Mouse (Mus musculus): ENCODE results near the gene Myo5c. TPM values are rescaled to one million over a fixed set of nuclear protein-coding genes. Genes with fewer than 3 reads are reported as not detected.

Gene Myo5c
- total RNA-seq, 1 experiment from 2014 or later: 0.29 TPM

DNA sequence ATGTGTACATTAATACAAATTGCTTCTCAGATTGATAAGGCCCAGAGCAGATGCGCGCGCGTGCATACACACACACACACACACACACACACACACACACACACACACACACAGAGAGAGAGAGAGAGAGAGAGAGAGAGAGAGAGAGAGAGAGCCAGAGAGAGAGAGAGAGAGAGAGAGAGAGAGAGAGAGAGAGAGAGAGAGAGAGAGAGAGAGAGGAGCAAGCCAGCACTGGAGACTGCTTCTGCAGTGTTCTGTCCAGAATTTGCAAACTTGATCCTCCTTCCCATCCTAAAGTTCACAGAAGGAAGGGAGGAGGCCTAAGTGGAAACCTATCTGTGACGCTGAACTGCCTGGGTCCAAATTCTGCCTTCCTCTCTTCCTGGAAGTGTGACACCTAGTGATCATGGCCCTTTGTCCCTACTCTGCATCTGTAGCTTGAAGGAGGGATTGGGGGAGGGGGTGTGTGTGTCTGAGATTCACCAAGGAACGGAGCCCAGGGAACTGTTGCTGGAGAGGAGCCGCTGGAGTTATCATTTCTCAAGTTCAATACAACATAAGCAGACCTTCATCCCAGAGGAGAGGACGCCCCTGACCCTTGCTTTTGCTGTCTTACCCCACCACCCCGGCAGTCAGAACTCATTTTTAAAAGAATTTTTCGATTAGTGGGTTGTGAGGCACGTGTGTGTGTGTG is 81.5 kb downstream of the Myo5c start:
- no peak for ATAC-seq (replicated peaks; ENCODE audit: insufficient number of reproducible peaks, low FRiP score, low TSS enrichment, poor library complexity, severe bottlenecking)

DNA sequence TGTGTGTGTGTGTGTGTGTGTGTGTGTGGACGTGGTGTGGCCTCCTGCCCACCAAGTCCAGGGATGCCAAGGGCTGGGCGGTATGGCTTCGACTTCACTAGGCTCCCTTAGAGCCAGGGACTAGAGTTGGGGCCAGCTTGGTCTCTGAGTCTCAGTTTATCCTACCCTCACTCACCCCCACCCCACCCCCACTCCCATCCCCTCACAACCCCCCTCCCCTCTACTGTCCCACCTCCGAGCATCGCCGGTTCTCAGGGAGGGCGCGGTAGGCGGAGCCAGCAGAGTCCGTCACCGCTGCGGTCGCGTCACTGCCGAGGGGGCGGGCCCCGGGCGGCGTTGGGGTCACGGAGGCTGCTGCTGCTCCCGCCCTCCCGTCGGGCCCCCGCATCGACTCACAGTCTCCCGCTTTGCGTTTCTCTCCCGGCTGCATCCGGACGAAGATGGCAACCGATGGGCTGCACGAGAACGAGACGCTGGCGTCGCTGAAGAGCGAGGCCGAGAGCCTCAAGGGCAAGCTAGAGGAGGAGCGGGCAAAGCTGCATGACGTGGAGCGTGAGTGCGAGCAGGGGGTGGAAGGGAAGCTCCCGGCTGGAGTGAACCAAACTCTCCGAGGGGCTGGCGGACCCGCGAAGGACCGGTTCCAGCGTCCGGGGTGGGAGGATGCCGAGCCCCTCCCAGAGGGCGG is 82.2 kb downstream of the Myo5c start:
- ATAC-seq (replicated peaks; ENCODE audit: insufficient number of reproducible peaks, low FRiP score, low TSS enrichment, poor library complexity, severe bottlenecking): peak; percentile 48; the same call in 1 of the 2 replicates

DNA sequence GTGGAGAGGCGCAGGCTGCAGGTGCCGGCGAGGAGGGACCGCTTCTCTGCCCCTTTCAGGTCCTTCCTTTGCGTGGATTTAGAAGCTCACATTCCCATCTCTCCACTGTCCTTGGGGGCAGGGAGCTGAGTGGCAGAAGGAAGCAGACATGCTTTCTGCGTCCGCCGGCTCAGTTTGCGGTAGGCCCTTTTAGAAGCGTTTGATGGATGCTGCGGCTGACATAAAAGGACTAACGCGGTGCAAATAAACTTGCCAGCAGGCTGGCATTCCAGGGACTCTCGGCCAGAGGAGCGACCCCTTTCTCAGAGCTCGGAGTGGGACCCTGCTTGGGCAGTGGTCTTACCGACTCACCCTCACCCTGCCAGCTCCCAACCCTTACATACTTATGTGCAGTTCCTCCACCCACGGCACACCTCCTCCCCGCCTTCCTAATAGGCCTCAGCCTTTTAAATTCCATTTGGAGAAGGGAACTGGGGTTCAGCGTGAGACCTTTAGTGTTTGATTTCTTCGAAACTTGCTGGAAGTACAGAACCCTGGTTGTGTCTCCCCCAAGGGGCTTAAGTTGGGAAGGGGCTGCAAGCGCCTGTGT is 82.8 kb downstream of the Myo5c start:
- no peak for ATAC-seq (replicated peaks; ENCODE audit: insufficient number of reproducible peaks, low FRiP score, low TSS enrichment, poor library complexity, severe bottlenecking)

DNA sequence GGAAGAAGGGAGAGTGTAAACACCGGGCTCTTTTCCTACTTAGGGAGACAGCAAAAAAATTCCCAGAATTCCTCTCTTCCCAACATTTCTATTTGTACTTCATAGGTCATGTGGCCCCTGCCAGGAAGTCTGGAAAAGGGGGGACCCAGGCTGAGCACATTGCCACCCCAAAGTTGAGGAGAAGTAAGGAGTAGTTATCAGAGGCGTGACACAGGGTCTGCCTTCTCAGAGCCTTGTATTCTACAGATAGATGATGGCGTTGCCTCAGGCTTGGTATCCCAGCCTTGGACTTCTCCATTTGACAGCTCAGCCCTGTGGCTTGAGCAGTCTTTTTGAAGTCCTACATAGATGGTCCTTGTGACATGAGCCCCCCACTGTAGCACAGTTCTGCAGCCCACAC is 83.4 kb downstream of the Myo5c start:
- no peak for ATAC-seq (replicated peaks; ENCODE audit: insufficient number of reproducible peaks, low FRiP score, low TSS enrichment, poor library complexity, severe bottlenecking)

DNA sequence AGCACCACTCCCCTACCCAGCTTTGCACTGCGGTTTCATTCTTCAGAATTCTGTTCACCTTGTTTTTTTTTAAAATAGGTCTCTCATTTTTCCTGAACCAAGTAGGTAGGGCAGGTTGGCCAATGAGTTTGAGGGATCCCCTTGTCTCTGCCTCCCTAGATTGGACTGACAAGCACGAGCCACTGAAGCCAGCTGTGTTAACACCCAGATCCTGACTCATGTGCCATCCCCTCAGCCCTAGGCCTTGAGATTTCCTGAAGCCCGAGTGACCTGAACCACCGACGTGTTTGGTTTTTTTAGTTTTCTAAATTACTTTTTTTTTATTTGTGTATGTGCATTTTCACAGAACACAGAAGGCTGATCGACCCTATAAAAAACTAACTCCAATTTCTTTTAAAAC is 85.0 kb downstream of the Myo5c start:
- no peak for ATAC-seq (replicated peaks; ENCODE audit: insufficient number of reproducible peaks, low FRiP score, low TSS enrichment, poor library complexity, severe bottlenecking)

DNA sequence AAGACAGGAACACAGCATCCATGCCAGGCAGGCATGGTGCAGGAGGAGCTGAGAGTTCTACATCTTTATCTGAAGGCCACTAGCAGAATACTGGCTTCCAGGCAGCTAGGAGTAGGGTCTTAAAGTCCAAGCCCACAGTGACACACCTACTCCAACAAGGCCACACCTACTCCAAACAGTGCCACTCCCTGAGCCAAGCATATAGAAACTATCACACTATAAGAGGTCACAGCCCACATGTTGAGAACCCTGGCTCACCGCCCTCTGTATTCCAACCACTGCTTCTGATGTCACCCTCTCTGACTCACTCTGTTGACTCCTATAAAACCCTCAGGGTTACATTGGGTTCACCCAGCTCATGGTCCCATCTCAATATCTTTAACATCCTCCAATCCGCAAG is 86.4 kb downstream of the Myo5c start:
- ATAC-seq (replicated peaks; ENCODE audit: insufficient number of reproducible peaks, low FRiP score, low TSS enrichment, poor library complexity, severe bottlenecking): no peak

DNA sequence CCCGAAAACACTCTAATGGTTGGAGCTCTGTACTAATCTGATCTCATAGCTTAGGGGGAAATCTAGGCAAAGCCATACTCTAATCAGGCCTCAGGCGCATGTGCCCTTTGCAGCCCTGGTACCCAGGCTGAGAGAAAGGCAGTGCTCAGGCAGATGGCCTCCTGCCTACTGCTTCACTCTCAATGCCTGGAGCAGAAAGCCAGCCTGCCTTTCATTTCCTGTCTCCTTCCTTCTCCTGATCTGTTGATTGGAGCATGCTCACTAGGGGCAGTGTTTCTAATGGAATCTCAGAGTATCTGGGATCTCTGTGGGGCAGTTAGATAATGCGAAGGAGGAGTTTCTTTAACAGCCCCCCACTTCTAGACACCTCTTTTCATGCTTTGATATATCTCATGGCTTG is 87.5 kb downstream of the Myo5c start:
- ATAC-seq (replicated peaks; ENCODE audit: insufficient number of reproducible peaks, low FRiP score, low TSS enrichment, poor library complexity, severe bottlenecking): no peak

DNA sequence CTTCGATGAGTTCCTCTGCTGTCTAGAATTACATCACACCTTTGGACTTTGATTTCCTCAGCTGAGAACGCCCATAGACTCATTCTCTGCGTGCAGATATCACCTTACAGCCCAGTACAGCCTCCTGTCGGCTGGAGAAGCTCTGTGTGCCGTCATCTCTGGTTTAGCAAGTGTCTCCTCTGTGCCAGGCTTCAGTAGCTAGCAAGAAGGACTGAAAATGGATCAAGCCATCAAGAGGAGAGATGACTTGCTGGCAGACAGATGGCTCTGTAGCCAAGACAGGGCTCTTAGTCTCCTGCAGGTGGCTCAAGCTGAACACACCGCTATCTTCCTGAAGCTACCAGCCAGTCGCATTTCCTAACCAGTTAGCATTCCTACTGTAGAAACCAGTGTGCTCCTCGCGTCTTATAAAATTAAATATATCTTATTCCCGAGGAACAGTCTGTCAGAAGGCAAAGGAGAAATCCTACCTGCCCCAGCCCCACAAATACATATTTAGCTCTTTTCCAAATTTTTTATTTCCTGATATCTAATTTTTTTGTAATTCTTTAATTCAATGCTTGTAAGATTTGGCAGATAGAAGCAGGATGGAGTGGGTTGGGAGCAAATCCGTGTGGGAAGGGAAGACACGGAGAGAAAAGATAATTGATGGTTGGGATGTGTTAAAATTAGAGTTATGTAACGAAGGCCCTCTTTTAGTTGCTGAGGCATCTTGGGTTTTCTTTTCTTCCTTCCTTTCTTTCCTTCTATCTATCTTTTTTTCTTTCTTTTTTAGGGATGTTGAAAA is 90.5 kb downstream of the Myo5c start:
- ATAC-seq (replicated peaks; ENCODE audit: insufficient number of reproducible peaks, low FRiP score, low TSS enrichment, poor library complexity, severe bottlenecking): no peak

DNA sequence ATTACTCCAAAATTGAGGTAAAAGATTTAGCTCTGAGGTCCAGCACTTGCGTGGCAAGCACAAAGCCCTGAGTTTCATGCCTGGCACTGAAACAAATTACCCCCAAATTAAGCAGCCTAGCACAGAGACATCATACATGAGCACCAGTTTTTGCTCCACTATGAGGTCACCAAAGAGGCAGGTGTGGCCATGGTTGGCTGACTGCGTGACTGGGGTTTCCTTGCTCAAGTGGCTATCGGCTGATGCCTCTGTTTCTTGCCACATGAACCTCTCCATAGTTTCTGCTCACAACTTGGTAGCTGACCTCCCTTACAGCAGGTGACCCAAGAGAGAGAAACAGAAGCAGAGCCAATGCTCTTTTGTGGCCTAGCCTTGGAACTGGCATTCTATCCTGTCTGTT is 96.2 kb downstream of the Myo5c start:
- no peak for ATAC-seq (replicated peaks; ENCODE audit: insufficient number of reproducible peaks, low FRiP score, low TSS enrichment, poor library complexity, severe bottlenecking)

DNA sequence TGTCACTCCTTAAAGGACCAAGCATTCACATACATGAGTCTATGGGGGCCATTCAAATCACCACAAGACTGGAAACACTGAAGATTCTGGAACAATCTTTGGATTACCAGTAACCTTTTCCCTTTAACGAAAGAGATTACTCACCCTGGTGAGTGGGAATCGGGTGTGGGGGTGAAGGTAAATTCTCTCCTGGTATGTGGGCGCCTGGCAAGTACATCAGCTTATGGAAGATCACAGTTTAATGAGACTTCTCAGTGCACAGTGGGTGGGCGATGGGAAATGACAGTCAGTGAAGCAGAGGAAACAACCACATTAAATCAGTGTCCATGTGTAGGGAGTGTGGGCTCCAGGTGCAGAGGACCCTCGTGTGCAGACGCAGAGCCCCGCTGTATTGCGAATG is 99.0 kb downstream of the Myo5c start:
- no peak for ATAC-seq (replicated peaks; ENCODE audit: insufficient number of reproducible peaks, low FRiP score, low TSS enrichment, poor library complexity, severe bottlenecking)

DNA sequence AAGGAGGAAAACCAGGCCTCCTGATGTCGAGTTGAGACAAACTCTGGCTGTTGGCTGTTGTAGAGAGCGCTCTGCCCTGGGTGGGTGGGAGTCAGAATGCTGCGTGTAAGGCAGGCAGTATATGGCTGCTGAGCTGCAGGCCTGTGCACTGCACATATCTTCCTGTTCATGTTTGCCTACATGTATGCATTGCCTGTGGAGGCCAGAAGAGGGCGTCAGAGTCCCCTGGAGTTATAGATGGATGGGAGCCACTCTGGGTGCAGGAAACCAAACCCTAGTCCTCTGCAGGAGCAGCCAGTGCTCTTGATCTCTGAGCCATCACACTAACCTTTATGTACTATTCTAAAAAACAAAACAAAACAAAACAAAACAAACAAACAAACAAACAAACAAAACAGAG is 102.6 kb downstream of the Myo5c start:
- no peak for ATAC-seq (replicated peaks; ENCODE audit: insufficient number of reproducible peaks, low FRiP score, low TSS enrichment, poor library complexity, severe bottlenecking)

DNA sequence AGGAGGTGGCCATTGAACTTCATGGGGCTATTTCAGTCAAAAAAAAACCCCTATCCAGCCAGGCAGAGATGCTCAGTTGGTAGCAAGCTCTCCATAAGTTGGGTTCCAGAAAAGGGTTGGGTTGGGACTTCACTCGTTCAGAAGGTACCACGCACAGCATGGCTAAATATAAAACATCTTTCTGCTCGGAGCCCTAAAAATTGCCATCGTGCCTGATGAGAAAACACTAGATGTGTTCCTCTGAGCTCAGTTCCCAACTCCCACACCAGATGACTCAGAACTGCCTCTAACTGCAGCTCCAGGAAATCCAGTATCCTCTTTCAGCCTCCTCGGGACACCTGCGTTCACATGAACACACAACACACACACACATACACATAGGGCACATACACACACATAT is 106.2 kb downstream of the Myo5c start:
- no peak for ATAC-seq (replicated peaks; ENCODE audit: insufficient number of reproducible peaks, low FRiP score, low TSS enrichment, poor library complexity, severe bottlenecking)

DNA sequence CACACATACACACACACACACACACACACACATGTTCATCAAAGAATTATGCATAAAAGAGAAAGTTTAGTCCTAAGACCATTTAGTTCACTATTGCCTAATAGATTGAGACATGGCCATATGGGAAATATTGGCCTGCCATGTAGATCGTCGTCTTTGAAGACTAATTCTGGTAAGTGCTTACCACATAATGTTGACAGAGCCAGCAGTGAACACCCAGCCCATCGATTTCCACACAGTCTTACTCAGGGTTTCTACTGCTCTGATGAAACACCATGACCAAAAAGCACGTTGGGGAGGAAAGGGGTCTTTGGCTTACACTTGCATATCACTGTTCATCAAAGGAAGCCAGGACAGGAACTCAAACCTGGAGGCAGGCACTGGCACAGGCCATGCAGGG is 110.6 kb downstream of the Myo5c start:
- no peak for ATAC-seq (replicated peaks; ENCODE audit: insufficient number of reproducible peaks, low FRiP score, low TSS enrichment, poor library complexity, severe bottlenecking)

DNA sequence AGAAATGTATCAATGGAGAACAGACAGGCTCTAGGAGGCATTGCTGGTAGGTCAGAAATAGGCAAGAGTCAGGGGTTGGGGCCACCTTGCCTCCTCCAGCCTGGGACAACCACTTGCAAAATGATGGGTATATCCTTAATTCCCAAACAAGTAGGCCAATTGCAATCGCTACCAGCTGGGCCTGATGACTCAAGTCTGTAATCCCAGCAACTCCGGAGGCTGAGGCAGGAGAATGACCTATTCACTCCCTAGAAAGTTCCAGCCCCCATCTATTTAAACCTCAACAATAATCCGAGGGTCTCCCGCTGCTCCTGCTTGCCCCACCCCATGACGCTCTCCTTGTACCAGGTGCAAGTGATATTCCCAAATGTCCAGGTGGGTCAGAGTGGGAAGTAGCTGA is 115.6 kb downstream of the Myo5c start, which contains the start of gene Bcl2l10:
TSS of gene Bcl2l10 (plus strand) at position 301 of the 400 bp plus-strand sequence.
- no peak for ATAC-seq (replicated peaks; ENCODE audit: insufficient number of reproducible peaks, low FRiP score, low TSS enrichment, poor library complexity, severe bottlenecking)

DNA sequence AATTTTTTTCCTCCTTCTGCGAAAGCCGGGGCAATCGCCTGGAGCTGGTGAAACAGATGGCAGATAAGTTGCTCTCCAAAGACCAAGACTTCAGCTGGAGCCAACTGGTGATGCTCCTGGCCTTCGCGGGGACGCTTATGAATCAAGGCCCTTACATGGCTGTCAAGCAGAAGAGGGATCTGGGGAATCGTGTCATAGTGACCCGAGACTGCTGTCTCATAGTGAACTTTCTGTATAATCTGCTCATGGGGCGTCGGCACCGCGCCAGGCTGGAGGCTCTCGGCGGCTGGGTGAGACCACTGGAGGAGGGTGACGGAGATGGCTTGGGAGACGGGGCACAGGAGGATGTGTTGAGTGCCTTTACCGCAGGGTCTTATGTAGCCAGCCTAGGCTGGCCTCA is 116.2 kb downstream of the Myo5c start:
- no peak for ATAC-seq (replicated peaks; ENCODE audit: insufficient number of reproducible peaks, low FRiP score, low TSS enrichment, poor library complexity, severe bottlenecking)

DNA sequence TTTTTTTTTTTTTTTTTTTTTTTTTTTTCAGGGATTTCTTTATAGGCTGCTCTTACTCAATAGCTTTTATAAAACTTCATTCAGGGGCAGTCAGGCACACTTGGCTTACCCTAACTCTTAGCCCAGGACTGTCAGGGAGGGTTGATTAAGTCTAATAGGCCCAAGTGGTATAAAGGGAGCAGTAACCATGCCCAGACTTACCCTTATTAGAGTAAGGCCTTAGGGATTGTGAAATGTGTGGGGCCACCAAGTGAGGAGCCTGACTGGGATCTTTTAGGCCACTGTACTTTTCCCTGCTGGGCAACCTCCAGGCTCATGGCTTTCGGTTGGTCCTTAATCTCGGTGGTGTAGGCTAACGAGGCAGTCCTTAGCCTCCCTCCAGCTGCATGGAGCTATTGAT is 116.8 kb downstream of the Myo5c start:
- no peak for ATAC-seq (replicated peaks; ENCODE audit: insufficient number of reproducible peaks, low FRiP score, low TSS enrichment, poor library complexity, severe bottlenecking)

DNA sequence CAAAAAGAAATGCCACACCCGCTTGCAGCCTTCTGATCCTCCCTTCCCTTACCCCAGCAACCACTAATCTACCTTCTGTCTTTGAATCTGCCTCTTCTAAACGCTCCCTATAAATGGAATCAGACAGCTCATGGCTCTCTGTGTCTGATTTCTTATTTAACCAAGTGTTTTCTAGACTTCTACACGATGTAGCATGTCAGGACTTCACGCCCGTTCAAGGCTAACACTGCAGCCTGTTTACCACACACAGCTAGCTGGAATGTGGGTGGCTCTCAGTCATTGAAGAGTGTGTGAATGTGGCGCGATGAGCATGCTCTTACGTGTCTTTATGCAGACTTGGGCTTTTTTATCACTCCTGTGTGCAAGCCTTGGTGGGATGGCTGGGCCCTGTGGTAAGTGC is 121.3 kb downstream of the Myo5c start:
- no peak for ATAC-seq (replicated peaks; ENCODE audit: insufficient number of reproducible peaks, low FRiP score, low TSS enrichment, poor library complexity, severe bottlenecking)

All from monocyte, adult 5-6 weeks (primary cell).